Mouse (Mus musculus) E14TG2a.4 (cell line): ENCODE measurements around the gene Hrh3.

Experiments
- H3K27me3 ChIP-seq: 2 replicates; pipeline ENCODE4 v1.6.1; 2014; ENCODE audit warnings: low read length, control low read depth; ENCODE audit not compliant: insufficient read depth
- H3K36me3 ChIP-seq: 2 replicates; pipeline ENCODE4 v1.6.1; 2014; ENCODE audit warnings: low read length, control low read depth; ENCODE audit not compliant: insufficient read depth
- H3K4me1 ChIP-seq: replicated peaks from 2 replicates; pipeline ENCODE4 v1.6.1; 2014; ENCODE audit warnings: low read depth, low read length, control low read depth
- H3K4me3 ChIP-seq: replicated peaks from 2 replicates; pipeline ENCODE4 v1.5.1; 2014; ENCODE audit warnings: mild to moderate bottlenecking, low read length
- H3K9me3 ChIP-seq: 2 replicates; pipeline ENCODE4 v1.6.1; 2014; ENCODE audit warnings: low read length, control low read depth
- CTCF ChIP-seq: conservative IDR thresholded peaks from 2 replicates; pipeline ENCODE4 v1.5.1; 2014; ENCODE audit warnings: low read length
- NANOG ChIP-seq: IDR thresholded peaks from 2 replicates; pipeline ENCODE4 v1.6.1; 2014; ENCODE audit warnings: borderline replicate concordance, low read length, mixed read lengths
- POU5F1 ChIP-seq: IDR thresholded peaks from 2 replicates; pipeline ENCODE4 v1.6.1; 2014; ENCODE audit warnings: low read length, borderline replicate concordance

Hrh3 gene

GRCm38 (mm10) chr2:180103978-180104658, at the start of gene Hrh3:
Hrh3 (minus strand) TSS chr2:180104488.
- TF ChIP-seq CTCF (no peak), NANOG (no peak), POU5F1 (no peak)
- Histone ChIP-seq H3K36me3 (no peaks in the 10 kb centered on the region), H3K4me3 (peak within 1 kb of the TSS; percentile 93), H3K27me3 (peaks cover 73% of the 10 kb centered on the region), H3K9me3 (no peaks in the 10 kb centered on the region), H3K4me1 (peaks cover 61% of the 10 kb centered on the region)

DNA sequence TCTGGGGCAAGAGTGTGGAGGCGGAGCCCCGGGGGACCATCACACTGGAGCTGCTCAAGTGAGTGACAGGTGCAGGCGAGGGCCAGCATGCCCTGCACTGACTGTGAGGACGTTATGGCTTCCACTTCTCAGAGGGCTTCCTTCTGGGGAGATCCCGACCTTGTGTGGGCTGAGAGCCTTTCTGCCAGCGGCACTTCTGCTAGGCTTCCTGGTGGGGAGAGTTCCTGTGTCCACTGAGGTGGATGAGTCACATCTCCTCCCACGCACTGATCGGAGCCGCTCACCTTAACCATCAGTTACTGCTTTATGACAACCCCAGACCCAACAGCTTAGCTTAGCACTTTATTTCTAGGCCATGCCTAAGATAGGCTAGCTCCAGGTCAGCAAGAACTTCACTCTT, 44.3 kb upstream of the Hrh3 start:
- H3K4me1 ChIP-seq, result no peaks in the 10 kb centered on the region
- H3K36me3 ChIP-seq, result peaks cover 95% of the 10 kb centered on the region
- H3K27me3 ChIP-seq, result no peaks in the 10 kb centered on the region
- TF ChIP-seq CTCF, result no peak
- no peak for TF ChIP-seq NANOG
- TF ChIP-seq POU5F1, result no peak
- H3K4me3 ChIP-seq, result no peak overlapping the region
- no peaks in the 10 kb centered on the region for H3K9me3 ChIP-seq

DNA sequence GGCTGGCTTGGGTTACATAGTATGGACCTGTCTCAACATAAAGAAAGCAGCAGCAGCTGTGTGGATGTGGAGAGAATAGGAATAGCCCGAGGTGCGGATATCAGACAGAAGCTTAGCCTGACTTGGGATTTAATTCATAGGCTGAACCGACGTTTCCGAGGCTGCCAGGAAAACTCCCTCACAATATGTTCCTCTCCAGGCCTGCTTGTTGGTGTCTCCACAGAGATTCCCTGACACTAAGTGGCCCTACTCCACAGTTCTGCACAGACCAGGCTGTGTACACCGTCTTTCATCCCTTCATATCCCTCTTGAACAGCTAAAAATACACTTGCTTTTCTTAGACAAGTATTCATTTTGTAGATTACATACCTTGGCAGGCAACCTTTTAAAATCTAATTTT, 43.1 kb upstream of the Hrh3 start:
- peaks cover 90% of the 10 kb centered on the region for H3K36me3 ChIP-seq
- TF ChIP-seq CTCF (no peak), NANOG (no peak), POU5F1 (no peak)
- H3K27me3 ChIP-seq, result no peaks in the 10 kb centered on the region
- no peaks in the 10 kb centered on the region for H3K4me1 ChIP-seq
- no peak overlapping the region for H3K4me3 ChIP-seq
- H3K9me3 ChIP-seq, result no peaks in the 10 kb centered on the region

GRCm38 (mm10) chr2:180146091-180146490, 41.8 kb upstream of the Hrh3 start:
- H3K4me1 ChIP-seq, result no peaks in the 10 kb centered on the region
- H3K27me3 ChIP-seq, result no peaks in the 10 kb centered on the region
- no peak for TF ChIP-seq NANOG
- no peak for TF ChIP-seq CTCF
- no peak for TF ChIP-seq POU5F1
- H3K9me3 ChIP-seq, result no peaks in the 10 kb centered on the region
- peaks cover 90% of the 10 kb centered on the region for H3K36me3 ChIP-seq
- no peak overlapping the region for H3K4me3 ChIP-seq

DNA sequence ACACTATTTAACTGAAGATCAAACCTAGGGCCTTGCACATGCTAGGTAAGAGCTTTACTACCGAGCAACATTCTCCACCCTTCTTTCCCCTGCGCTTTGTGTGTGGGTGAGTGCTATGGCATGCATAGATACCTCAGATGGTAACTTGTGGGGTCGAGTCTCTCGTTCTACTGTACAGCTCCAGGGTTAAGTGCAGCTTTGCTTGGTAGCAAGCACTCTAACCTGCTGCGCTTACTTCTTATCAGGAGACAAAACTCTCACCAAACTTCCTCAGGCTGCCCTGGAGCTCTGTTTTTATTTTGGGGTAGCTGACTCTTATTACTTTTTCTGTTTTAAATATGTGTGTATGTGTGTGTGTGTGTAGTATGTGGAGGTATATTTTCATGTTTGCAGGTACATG, 31.1 kb upstream of the Hrh3 start:
- no peaks in the 10 kb centered on the region for H3K27me3 ChIP-seq
- TF ChIP-seq NANOG (no peak), CTCF (no peak), POU5F1 (no peak)
- H3K4me3 ChIP-seq, result no peak overlapping the region
- 0 out of 2 replicates have a peak, but pooled peaks cover 3% of the 10 kb centered on the region for H3K4me1 ChIP-seq
- H3K9me3 ChIP-seq, result no peaks in the 10 kb centered on the region
- H3K36me3 ChIP-seq, result peaks cover 33% of the 10 kb centered on the region

DNA sequence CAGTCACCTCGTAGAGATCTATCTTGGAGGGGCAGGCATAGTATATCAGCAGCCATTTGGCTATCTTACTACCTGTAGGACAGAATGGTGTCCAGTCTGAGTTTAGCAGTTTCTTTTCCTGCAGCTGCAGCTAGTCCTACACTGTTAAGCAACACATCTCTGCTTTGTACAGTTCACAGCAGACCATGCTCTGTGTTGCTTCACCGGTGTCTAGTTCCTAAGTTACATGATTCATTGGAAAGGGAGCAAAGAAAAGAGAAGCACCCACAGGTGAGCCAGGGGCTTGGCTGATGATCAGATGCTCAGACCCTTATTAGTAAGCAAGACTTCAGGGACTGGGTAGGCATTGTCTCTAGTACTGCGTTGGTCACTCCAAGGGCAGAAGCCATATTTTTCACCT, 29.6 kb upstream of the Hrh3 start:
- Histone ChIP-seq H3K9me3 (no peaks in the 10 kb centered on the region), H3K4me1 (0 out of 2 replicates have a peak, but pooled peaks cover 3% of the 10 kb centered on the region), H3K4me3 (no peak overlapping the region), H3K27me3 (no peaks in the 10 kb centered on the region), H3K36me3 (peaks cover 20% of the 10 kb centered on the region)
- TF ChIP-seq NANOG (no peak), CTCF (no peak), POU5F1 (no peak)

- TF ChIP-seq POU5F1 (no peak), CTCF (no peak)
- Histone ChIP-seq H3K36me3 (peaks cover 13% of the 10 kb centered on the region), H3K4me1 (0 out of 2 replicates have a peak, but pooled peaks cover 3% of the 10 kb centered on the region), H3K4me3 (no peak overlapping the region), H3K27me3 (no peaks in the 10 kb centered on the region), H3K9me3 (no peaks in the 10 kb centered on the region)
Measured at GRCm38 (mm10) chr2:180133231-180133630, 28.9 kb upstream of the Hrh3 start.

- TF ChIP-seq POU5F1 (no peak), CTCF (no peak), NANOG (no peak)
- no peaks in the 10 kb centered on the region for H3K27me3 ChIP-seq
- H3K4me1 ChIP-seq, result peaks cover 36% of the 10 kb centered on the region
- no peaks in the 10 kb centered on the region for H3K36me3 ChIP-seq
- no peak overlapping the region for H3K4me3 ChIP-seq
- H3K9me3 ChIP-seq, result no peaks in the 10 kb centered on the region
Measured at GRCm38 (mm10) chr2:180127675-180128074, 23.4 kb upstream of the Hrh3 start.

DNA sequence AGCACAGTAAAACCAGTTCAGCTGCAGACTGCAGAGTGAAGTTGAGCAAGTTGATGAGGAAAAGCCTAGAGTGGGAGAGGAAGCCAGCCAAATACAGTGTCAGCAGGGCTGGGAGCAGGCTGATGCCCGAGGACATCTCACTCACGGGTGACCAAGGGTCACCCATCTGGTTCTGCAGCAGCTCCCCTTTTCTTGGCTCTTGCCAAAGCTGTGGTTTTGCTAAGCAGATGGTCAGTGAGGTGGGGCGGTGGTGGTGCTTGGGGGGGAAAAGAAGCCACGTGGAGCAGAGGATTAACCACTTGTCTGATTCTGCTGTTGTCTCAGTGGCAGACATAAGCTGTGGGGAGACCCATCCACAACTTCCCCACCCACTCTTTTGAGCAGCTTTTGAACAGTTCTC, 21.9 kb upstream of the Hrh3 start:
- no peak overlapping the region for H3K4me3 ChIP-seq
- TF ChIP-seq POU5F1 (no peak), NANOG (no peak), CTCF (no peak)
- H3K27me3 ChIP-seq, result no peaks in the 10 kb centered on the region
- H3K36me3 ChIP-seq, result no peaks in the 10 kb centered on the region
- H3K4me1 ChIP-seq, result peaks cover 36% of the 10 kb centered on the region
- H3K9me3 ChIP-seq, result no peaks in the 10 kb centered on the region
